Mouse (Mus musculus): ENCODE measurements around the gene Ccm2.

The Ccm2 gene

DNA sequence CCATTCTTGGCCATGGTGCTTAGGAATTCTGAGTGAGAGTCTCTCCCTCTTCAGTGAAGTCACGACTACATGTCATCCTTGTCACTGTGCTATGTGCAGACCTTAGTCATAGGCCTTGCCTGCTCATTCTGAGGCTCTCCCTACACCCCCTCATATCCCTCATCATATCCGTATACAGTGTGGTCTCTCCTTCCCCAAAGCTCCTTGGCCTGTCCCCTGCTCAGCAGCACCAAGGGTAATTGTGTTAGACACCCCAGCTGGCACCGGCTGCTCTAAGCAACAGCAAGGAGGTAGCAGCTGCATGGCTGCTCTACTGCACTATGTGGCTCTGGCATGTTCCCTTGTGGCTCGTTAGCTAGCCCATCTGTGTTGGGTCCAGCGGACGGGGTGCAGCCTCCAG, 97.9 kb downstream of the Ccm2 start:
- no peak for ATAC-seq (ENCODE audit: insufficient number of reproducible peaks, low FRiP score, low TSS enrichment)
